Mouse (Mus musculus) left cerebral cortex, postnatal 14 days (tissue): Measurements from ENCODE around the gene Iqgap3. TPM values are rescaled to one million over a fixed set of nuclear protein-coding genes. Genes with fewer than 3 reads are reported as not detected.

ENCODE experiments used
- DNase-seq, 2 experiments: peaks; one replicate each; pipeline ENCODE4 v3.0.0; 2021 to 2022; ENCODE audit warnings: low spot score in 2 of 2, mixed read lengths in 1 of 2
- intact Hi-C: fragments of 180-260 bp; cut with DNase I; formaldehyde crosslinking; loops from one replicate; pipeline ENCODE4 v1.15.1; 2025
- long read RNA-seq, 2 experiments: library from polyadenylated mRNA; stranded (forward); transcript quantifications; one replicate each; pipeline ENCODE4 v2.0.0; 2021
- total RNA-seq, 2 experiments: library from RNA; stranded (reverse); gene quantifications; 2 replicates each; pipeline ENCODE4 v1.2.3; 2021

Iqgap3 gene
- total RNA-seq: 1 to 10 TPM in 1 of 2 experiments, under 1 TPM in 1; 0.66 to 1.2 TPM
- long read RNA-seq, experiment 1, full-length matches to known transcripts: 2 of 3 reads
- long read RNA-seq, experiment 1, partial matches to known transcripts: 1 of 3 reads
- long read RNA-seq, experiment 1, other reads (novel, unspliced or antisense): 0 of 3 reads
- long read RNA-seq, experiment 2: 0 reads

GRCm38 (mm10) chr3:88081345-88082223 lies at the start of gene Iqgap3:
Gene Iqgap3 (plus strand): TSS chr3:88081971.
- intact Hi-C loops: no loop called here
- DNase-seq: peak; percentile 87 to 90

- intact Hi-C loops: no loop called here
- DNase-seq: no peak
Measured at GRCm38 (mm10) chr3:88033506-88033905, 48.3 kb upstream of the Iqgap3 start.

GRCm38 (mm10) chr3:88035561-88036293 lies 46.0 kb upstream of the Iqgap3 start:
- DNase-seq: no peak
- intact Hi-C loops: no loop called here

GRCm38 (mm10) chr3:88042661-88043421 lies 38.9 kb upstream of the Iqgap3 start, which contains the start of gene Gpatch4:
Gene Gpatch4 (plus strand): TSS chr3:88043108.
- intact Hi-C loops: no loop called here
- DNase-seq: peak; percentile 92 to 97

- no peak for DNase-seq
Measured at GRCm38 (mm10) chr3:88049532-88049931, 32.2 kb upstream of the Iqgap3 start.

GRCm38 (mm10) chr3:88057030-88057429 lies 24.7 kb upstream of the Iqgap3 start:
- DNase-seq: no peak
- intact Hi-C loops: no loop called here

More at GRCm38 (mm10) chr3:88049532-88049931, 32.2 kb upstream of the Iqgap3 start:
- intact Hi-C loops: no loop called here

GRCm38 (mm10) chr3:88057902-88058696 lies 23.7 kb upstream of the Iqgap3 start, which contains the start of gene Naxe:
Gene Naxe (minus strand): TSS chr3:88058495.
- intact Hi-C loops: no loop called here
- peak; percentile 76 to 82 for DNase-seq

GRCm38 (mm10) chr3:88068386-88068785 lies 13.4 kb upstream of the Iqgap3 start:
- intact Hi-C loops: no loop called here

GRCm38 (mm10) chr3:88071783-88072182 lies 10.0 kb upstream of the Iqgap3 start:
- DNase-seq: peak; percentile 90 to 93
- intact Hi-C loops: loop anchor here (2.0 to 5.0 kb wide), 3 partner anchors 61 to 137 kb away; partner anchors contain the start of gene Nes

More at GRCm38 (mm10) chr3:88068386-88068785, 13.4 kb upstream of the Iqgap3 start:
- DNase-seq: peak in 1 of 2 experiments; percentile 29

- no peak for DNase-seq
- intact Hi-C loops: loop anchor here (5.0 kb wide), 1 partner anchor 101 kb away; the partner anchor contains the start of gene Nes
Measured at GRCm38 (mm10) chr3:88073631-88074030, 8.1 kb upstream of the Iqgap3 start.

GRCm38 (mm10) chr3:88074351-88074750 lies 7.4 kb upstream of the Iqgap3 start:
- no peak for DNase-seq
- intact Hi-C loops: loop anchor here (5.0 kb wide), 1 partner anchor 102 kb away; the partner anchor contains the start of gene Nes

- intact Hi-C loops: loop anchor here (5.0 kb wide), 1 partner anchor 102 kb away; the partner anchor contains the start of gene Nes
- no peak for DNase-seq
Measured at GRCm38 (mm10) chr3:88074766-88075165, 7.0 kb upstream of the Iqgap3 start.

- no peak for DNase-seq
- intact Hi-C loops: no loop called here
Measured at GRCm38 (mm10) chr3:88077441-88077840, 4.3 kb upstream of the Iqgap3 start.

GRCm38 (mm10) chr3:88078204-88078603 lies 3.6 kb upstream of the Iqgap3 start, which contains the start of gene Ttc24:
Gene Ttc24 (minus strand): TSS chr3:88078304.
- intact Hi-C loops: no loop called here
- DNase-seq: no peak

GRCm38 (mm10) chr3:88082224-88082618 lies 450 bp downstream of the Iqgap3 start:
- intact Hi-C loops: no loop called here
- DNase-seq: no peak

GRCm38 (mm10) chr3:88082663-88083062 lies 892 bp downstream of the Iqgap3 start:
- DNase-seq: no peak
- intact Hi-C loops: no loop called here

- intact Hi-C loops: no loop called here
- DNase-seq: no peak
Measured at GRCm38 (mm10) chr3:88084001-88084400, 2.2 kb downstream of the Iqgap3 start.

- DNase-seq: no peak
Measured at GRCm38 (mm10) chr3:88085459-88085858, 3.7 kb downstream of the Iqgap3 start.

More at GRCm38 (mm10) chr3:88085459-88085858, 3.7 kb downstream of the Iqgap3 start:
- intact Hi-C loops: loop anchor here (5.0 kb wide), 2 partner anchors 87 to 157 kb away; no protein-coding TSS in a partner anchor
